Mouse (Mus musculus) forebrain, embryonic 14.5 days (tissue): ENCODE measurements around the gene Tmcc3. TPM values are rescaled to one million over a fixed set of nuclear protein-coding genes. Genes with fewer than 3 reads are reported as not detected.

Source experiments
- ATAC-seq: fragments of 200-750 bp; cut with Nextera tagmentation; 2 replicates; pipeline ENCODE4 v1.8.0; 2017; ENCODE audit warnings: mild to moderate bottlenecking, moderate library complexity
- DNase-seq: peaks from one replicate; pipeline ENCODE4 v3.0.0-alpha.2; 2015; ENCODE audit warnings: low spot score
- H3K27ac ChIP-seq: fragments of 300-500 bp; sonication (generic); 2 replicates; pipeline ENCODE4 v1.5.1; 2014; ENCODE audit warnings: low read depth, mild to moderate bottlenecking, control low read depth, low read length, moderate library complexity
- H3K27me3 ChIP-seq: fragments of 300-500 bp; sonication (generic); replicated peaks from 2 replicates; pipeline ENCODE4 v1.6.1; 2014; ENCODE audit warnings: low read length, control low read depth, mixed read lengths; ENCODE audit not compliant: control insufficient read depth, insufficient read depth
- H3K36me3 ChIP-seq: fragments of 300-500 bp; sonication (generic); 2 replicates; pipeline ENCODE4 v1.6.1; 2014; ENCODE audit warnings: low read length, control low read depth; ENCODE audit not compliant: control insufficient read depth, insufficient read depth
- H3K4me1 ChIP-seq: fragments of 300-500 bp; sonication (generic); 2 replicates; pipeline ENCODE4 v1.6.1; 2014; ENCODE audit warnings: antibody characterized with exemption, low read length, control low read depth; ENCODE audit not compliant: control insufficient read depth, insufficient read depth
- H3K4me2 ChIP-seq: fragments of 300-500 bp; sonication (generic); 2 replicates; pipeline ENCODE4 v1.6.1; 2014; ENCODE audit warnings: mild to moderate bottlenecking, control low read depth, low read length
- H3K4me3 ChIP-seq: fragments of 300-500 bp; sonication (generic); 2 replicates; pipeline ENCODE4 v1.5.1; 2014; ENCODE audit warnings: low read depth, low read length, control low read depth
- H3K9ac ChIP-seq: fragments of 300-500 bp; sonication (generic); 2 replicates; pipeline ENCODE4 v1.6.1; 2014; ENCODE audit warnings: mild to moderate bottlenecking, low read length, control low read depth, moderate library complexity
- H3K9me3 ChIP-seq: fragments of 300-500 bp; sonication (generic); replicated peaks from 2 replicates; pipeline ENCODE4 v1.6.1; 2016; ENCODE audit warnings: low read length, control low read depth, mixed read lengths; ENCODE audit not compliant: control insufficient read depth
- WGBS: fragments of 180-500 bp; shearing (Covaris S2); extraction: QIAGEN DNeasy Blood & Tissue Kit; methylation state at CpG from one replicate; pipeline ENCODE4 v1.1.7; 2014; 5-methylcytosine and 5-hydroxymethylcytosine counted together
- polyA plus RNA-seq: library from polyadenylated mRNA; unstranded; fragments of >200 nt; fragmentation: Nextera tagmentation; extraction: Ambion mirVana; gene quantifications from 2 replicates; pipeline ENCODE4 v1.2.1, GENCODE M21; 2014

The Tmcc3 gene
- polyA plus RNA-seq, 1 experiment from 2014 or later = 5.5 TPM

GRCm38 (mm10) chr10:94313146-94313545 lies 1.4 kb downstream of the Tmcc3 start:
- Histone ChIP-seq H3K4me3 (no peak overlapping the region), H3K9me3 (no peaks in the 10 kb centered on the region), H3K27ac (no peak overlapping the region), H3K4me1 (peaks cover 8% of the 10 kb centered on the region; the same call in 1 of the 2 replicates), H3K36me3 (no peaks in the 10 kb centered on the region), H3K4me2 (no peak overlapping the region), H3K27me3 (peaks cover 14% of the 10 kb centered on the region; the same call in 1 of the 2 replicates), H3K9ac (no peak overlapping the region)
- 87% methylated on average over 4 of the region's 4 CpGs for WGBS
- DNase-seq (no peak), ATAC-seq (no peak)

- no peak overlapping the region for H3K4me2 ChIP-seq
- H3K4me3 ChIP-seq = no peak overlapping the region
- no peaks in the 10 kb centered on the region for H3K4me1 ChIP-seq
- WGBS = 32% methylated on average over 4 of the region's 4 CpGs
- H3K9me3 ChIP-seq = no peaks in the 10 kb centered on the region
- DNase-seq (no peak), ATAC-seq (no peak)
- no peaks in the 10 kb centered on the region for H3K36me3 ChIP-seq
- H3K27ac ChIP-seq = no peak overlapping the region
- 0 out of 2 replicates have a peak, but pooled peaks cover 3% of the 10 kb centered on the region for H3K27me3 ChIP-seq
- H3K9ac ChIP-seq = no peak overlapping the region
Observed at GRCm38 (mm10) chr10:94318574-94318973, 6.8 kb downstream of the Tmcc3 start.

GRCm38 (mm10) chr10:94329962-94330361 lies 18.2 kb downstream of the Tmcc3 start:
- Histone ChIP-seq H3K36me3 (no peaks in the 10 kb centered on the region), H3K4me3 (no peak overlapping the region), H3K27ac (no peak overlapping the region), H3K9ac (no peak overlapping the region), H3K4me2 (no peak overlapping the region), H3K4me1 (peaks cover 4% of the 10 kb centered on the region; the same call in 1 of the 2 replicates), H3K9me3 (no peaks in the 10 kb centered on the region), H3K27me3 (no peaks in the 10 kb centered on the region)
- peak; percentile 75 for DNase-seq
- peak; percentile 79 for ATAC-seq
- 25% methylated on average over 5 of the region's 5 CpGs for WGBS

- 75% methylated on average over 16 of the region's 16 CpGs for WGBS
- no peaks in the 10 kb centered on the region for H3K36me3 ChIP-seq
- peaks cover 4% of the 10 kb centered on the region; the same call in 1 of the 2 replicates for H3K4me1 ChIP-seq
Observed at GRCm38 (mm10) chr10:94332358-94333137, 20.8 kb downstream of the Tmcc3 start.

GRCm38 (mm10) chr10:94333328-94333727 lies 21.6 kb downstream of the Tmcc3 start:
- Histone ChIP-seq H3K4me3 (no peak overlapping the region), H3K27ac (no peak overlapping the region), H3K4me2 (no peak overlapping the region), H3K9me3 (no peaks in the 10 kb centered on the region), H3K27me3 (no peaks in the 10 kb centered on the region), H3K36me3 (no peaks in the 10 kb centered on the region), H3K4me1 (peaks cover 4% of the 10 kb centered on the region; the same call in 1 of the 2 replicates), H3K9ac (no peak overlapping the region)
- ATAC-seq (no peak), DNase-seq (no peak)
- 90% methylated on average over 8 of the region's 8 CpGs for WGBS

More at GRCm38 (mm10) chr10:94332358-94333137, 20.8 kb downstream of the Tmcc3 start:
- H3K9ac ChIP-seq = no peak overlapping the region
- H3K4me3 ChIP-seq = no peak overlapping the region
- H3K9me3 ChIP-seq = no peaks in the 10 kb centered on the region
- no peak overlapping the region for H3K4me2 ChIP-seq
- DNase-seq = no peak
- H3K27me3 ChIP-seq = no peaks in the 10 kb centered on the region
- no peak for ATAC-seq
- no peak overlapping the region for H3K27ac ChIP-seq

- WGBS = 90% methylated on average over 10 of the region's 10 CpGs
- H3K9ac ChIP-seq = no peak overlapping the region
- no peaks in the 10 kb centered on the region; the same call in 1 of the 2 replicates for H3K4me1 ChIP-seq
- H3K27ac ChIP-seq = no peak overlapping the region
- H3K9me3 ChIP-seq = no peaks in the 10 kb centered on the region
- no peak overlapping the region for H3K4me2 ChIP-seq
- H3K4me3 ChIP-seq = no peak overlapping the region
- no peaks in the 10 kb centered on the region for H3K36me3 ChIP-seq
- H3K27me3 ChIP-seq = no peaks in the 10 kb centered on the region
- DNase-seq (no peak), ATAC-seq (no peak)
Observed at GRCm38 (mm10) chr10:94335047-94335446, 23.3 kb downstream of the Tmcc3 start.

- no peak overlapping the region for H3K4me2 ChIP-seq
- H3K9me3 ChIP-seq = no peaks in the 10 kb centered on the region
- no peaks in the 10 kb centered on the region for H3K36me3 ChIP-seq
- H3K4me3 ChIP-seq = no peak overlapping the region
- H3K4me1 ChIP-seq = no peaks in the 10 kb centered on the region
- 91% methylated on average over 6 of the region's 6 CpGs for WGBS
- no peak overlapping the region for H3K27ac ChIP-seq
- no peak for DNase-seq
- no peak overlapping the region for H3K9ac ChIP-seq
- no peaks in the 10 kb centered on the region for H3K27me3 ChIP-seq
- ATAC-seq = no peak
Observed at GRCm38 (mm10) chr10:94336071-94336470, 24.3 kb downstream of the Tmcc3 start.

GRCm38 (mm10) chr10:94341501-94341900 lies 29.8 kb downstream of the Tmcc3 start:
- Histone ChIP-seq H3K4me3 (no peak overlapping the region), H3K9ac (no peak overlapping the region), H3K4me1 (no peaks in the 10 kb centered on the region), H3K4me2 (no peak overlapping the region), H3K9me3 (no peaks in the 10 kb centered on the region), H3K27me3 (no peaks in the 10 kb centered on the region), H3K27ac (no peak overlapping the region), H3K36me3 (no peaks in the 10 kb centered on the region)
- WGBS = 80% methylated on average over 17 of the region's 17 CpGs
- no peak for DNase-seq
- ATAC-seq = no peak

- WGBS = 76% methylated on average over 7 of the region's 7 CpGs
- no peak for DNase-seq
- ATAC-seq = no peak
Observed at GRCm38 (mm10) chr10:94342256-94342655, 30.5 kb downstream of the Tmcc3 start.

More at GRCm38 (mm10) chr10:94342256-94342655, 30.5 kb downstream of the Tmcc3 start:
- no peak overlapping the region for H3K4me2 ChIP-seq
- no peaks in the 10 kb centered on the region for H3K36me3 ChIP-seq
- H3K27ac ChIP-seq = no peak overlapping the region
- H3K9me3 ChIP-seq = no peaks in the 10 kb centered on the region
- H3K4me1 ChIP-seq = no peaks in the 10 kb centered on the region
- H3K9ac ChIP-seq = no peak overlapping the region
- H3K4me3 ChIP-seq = no peak overlapping the region
- H3K27me3 ChIP-seq = no peaks in the 10 kb centered on the region
